Mouse (Mus musculus) olfactory bulb, adult 2 months (tissue): ENCODE data around the gene Krt222.

Source experiments
- CTCF ChIP-seq: fragments of 200-500 bp; IDR thresholded peaks from 2 replicates; pipeline ENCODE4 v1.5.1; 2012; ENCODE audit warnings: low read depth, mild to moderate bottlenecking, low read length, moderate library complexity; ENCODE audit not compliant: insufficient read depth
- POLR2A ChIP-seq: fragments of 200-500 bp; IDR thresholded peaks from 2 replicates; pipeline ENCODE4 v1.6.1; 2012; ENCODE audit warnings: mild to moderate bottlenecking, low read depth, low read length, moderate library complexity; ENCODE audit not compliant: insufficient read depth

GRCm38 (mm10) chr11:99272721-99273120 lies 28.8 kb upstream of the Krt222 start:
- TF ChIP-seq CTCF (no peak), POLR2A (no peak)
